Mouse (Mus musculus) ES-E14 (cell line): ENCODE measurements around the gene Rnf135.

Experiments used
- CHD2 ChIP-seq: IDR thresholded peaks from 2 replicates; pipeline ENCODE4 v1.6.1; 2014; ENCODE audit warnings: mild to moderate bottlenecking, low read depth, low read length, inconsistent platforms
- HCFC1 ChIP-seq: IDR thresholded peaks from 2 replicates; pipeline ENCODE4 v1.6.1; 2012; ENCODE audit warnings: low read length, inconsistent platforms, borderline replicate concordance; ENCODE audit not compliant: insufficient read depth
- MAFK ChIP-seq: IDR thresholded peaks from 2 replicates; pipeline ENCODE4 v1.6.1; 2014; ENCODE audit warnings: mild to moderate bottlenecking, low read depth, low read length, inconsistent platforms; ENCODE audit not compliant: insufficient read depth
- ZC3H11A ChIP-seq: IDR thresholded peaks from 2 replicates; pipeline ENCODE4 v1.6.1; 2012; ENCODE audit warnings: low read depth, mild to moderate bottlenecking, inconsistent platforms, low read length, borderline replicate concordance
- ZNF384 ChIP-seq: IDR thresholded peaks from 2 replicates; pipeline ENCODE4 v1.6.1; 2012; ENCODE audit warnings: low read depth, low read length, inconsistent platforms

GRCm38 (mm10) chr11:80183705-80184255 is at the start of gene Rnf135:
- no peak for TF ChIP-seq CHD2
- no peak for TF ChIP-seq HCFC1
- no peak for TF ChIP-seq ZC3H11A
- no peak for TF ChIP-seq ZNF384
- no peak for TF ChIP-seq MAFK
